Mouse (Mus musculus): Measurements from ENCODE around the gene Acer2. TPM values are rescaled to one million over a fixed set of nuclear protein-coding genes. Genes with fewer than 3 reads are reported as not detected.

Gene Acer2
- total and polyA plus RNA-seq, 3 experiments, result 0.35 to 0.84 TPM; not detected in 1

GRCm38 (mm10) chr4:86926997-86927396 is 52.8 kb downstream of the Acer2 start:
- no peak overlapping the region for H3K9ac ChIP-seq (ENCODE audit: control insufficient read depth, low read depth, low read length, poor library complexity, severe bottlenecking)
- no peaks in the 10 kb centered on the region for H3K9me3 ChIP-seq (replicated peaks; ENCODE audit: insufficient read depth, low read length)
- no peak overlapping the region for H3K27ac ChIP-seq (ENCODE audit: control insufficient read depth, low read depth, low read length)
- no peaks in the 10 kb centered on the region for H3K4me1 ChIP-seq (ENCODE audit: control insufficient read depth in 1 of 2, insufficient read depth in 2 of 2, low read length in 2 of 2)
- H3K27me3 ChIP-seq (ENCODE audit: control insufficient read depth in 1 of 2, insufficient read depth in 2 of 2, low read length in 2 of 2), result no peaks in the 10 kb centered on the region
- DNase-seq (ENCODE audit: low read depth, low spot score), result no peak
- H3K36me3 ChIP-seq (ENCODE audit: control insufficient read depth in 1 of 2, insufficient read depth in 2 of 2, low read length in 2 of 2), result no peaks in the 10 kb centered on the region
- TF ChIP-seq JUND (IDR thresholded peaks at IDR 0.05; ENCODE audit: low read depth, low read length) (no peak), TAL1 (IDR thresholded peaks at IDR 0.05; ENCODE audit: low read length) (no peak), MYB (IDR thresholded peaks at IDR 0.05; ENCODE audit: low read depth, low read length) (no peak), RCOR1 (IDR thresholded peaks at IDR 0.05; ENCODE audit: low read depth, low read length) (no peak), ZMIZ1 (IDR thresholded peaks at IDR 0.05; ENCODE audit: low read depth, low read length) (no peak), HCFC1 (IDR thresholded peaks at IDR 0.05; ENCODE audit: low read depth, low read length) (no peak)
- H3K79me2 ChIP-seq (ENCODE audit: control insufficient read depth, insufficient read depth, low read length, poor library complexity), result no peaks in the 10 kb centered on the region
- H3K4me3 ChIP-seq (ENCODE audit: control insufficient read depth in 1 of 2, insufficient read depth in 1 of 2, low read depth in 2 of 2, low read length in 2 of 2), result no peak overlapping the region

- Histone ChIP-seq H3K36me3 (ENCODE audit: control insufficient read depth in 1 of 2, insufficient read depth in 2 of 2, low read length in 2 of 2) (no peaks in the 10 kb centered on the region), H3K4me1 (ENCODE audit: control insufficient read depth in 1 of 2, insufficient read depth in 2 of 2, low read length in 2 of 2) (no peaks in the 10 kb centered on the region), H3K27ac (ENCODE audit: control insufficient read depth, low read depth, low read length) (no peak overlapping the region), H3K79me2 (ENCODE audit: control insufficient read depth, insufficient read depth, low read length, poor library complexity) (no peaks in the 10 kb centered on the region), H3K27me3 (ENCODE audit: control insufficient read depth in 1 of 2, insufficient read depth in 2 of 2, low read length in 2 of 2) (no peaks in the 10 kb centered on the region), H3K9ac (ENCODE audit: control insufficient read depth, low read depth, low read length, poor library complexity, severe bottlenecking) (no peak overlapping the region), H3K9me3 (replicated peaks; ENCODE audit: insufficient read depth, low read length) (no peaks in the 10 kb centered on the region), H3K4me3 (ENCODE audit: control insufficient read depth in 1 of 2, insufficient read depth in 1 of 2, low read depth in 2 of 2, low read length in 2 of 2) (no peak overlapping the region)
- TF ChIP-seq TCF12 (IDR thresholded peaks at IDR 0.05; ENCODE audit: low read depth, low read length), result no peak
- TF ChIP-seq ETS1 (IDR thresholded peaks at IDR 0.05; ENCODE audit: low read depth, low read length), result no peak
- TF ChIP-seq USF2 (IDR thresholded peaks at IDR 0.05; ENCODE audit: borderline replicate concordance in 1 of 2, insufficient read depth in 1 of 2, low read depth in 1 of 2, low read length in 2 of 2), result no peak
- no peak for TF ChIP-seq SIN3A (IDR thresholded peaks at IDR 0.05; ENCODE audit: low read length)
- TF ChIP-seq UBTF (IDR thresholded peaks at IDR 0.05; ENCODE audit: borderline replicate concordance, insufficient read depth, low read depth, low read length), result no peak
- no peak for TF ChIP-seq ZNF384 (IDR thresholded peaks at IDR 0.05; ENCODE audit: low read depth, low read length)
- TF ChIP-seq SMC3 (IDR thresholded peaks at IDR 0.05; ENCODE audit: low read depth, low read length), result no peak
- TF ChIP-seq ZC3H11A (IDR thresholded peaks at IDR 0.05; ENCODE audit: low read depth, low read length), result no peak
- no peak for TF ChIP-seq HCFC1 (IDR thresholded peaks at IDR 0.05; ENCODE audit: low read depth, low read length)
- TF ChIP-seq GATA1 (IDR thresholded peaks at IDR 0.05; ENCODE audit: low read depth, low read length), result no peak
- no peak for TF ChIP-seq MXI1 (IDR thresholded peaks at IDR 0.05; ENCODE audit: low read depth, low read length)
- no peak for TF ChIP-seq ZKSCAN1 (IDR thresholded peaks at IDR 0.05; ENCODE audit: low read depth, low read length)
- no peak for TF ChIP-seq MAFK (IDR thresholded peaks at IDR 0.05; ENCODE audit: borderline replicate concordance, low read depth, low read length)
- TF ChIP-seq NRF1 (IDR thresholded peaks at IDR 0.05; ENCODE audit: insufficient read depth, low read depth, low read length, poor library complexity, severe bottlenecking), result no peak
- TF ChIP-seq TAL1 (IDR thresholded peaks at IDR 0.05; ENCODE audit: low read length), result no peak
- no peak for TF ChIP-seq TBP (IDR thresholded peaks at IDR 0.05; ENCODE audit: low read depth, low read length)
- TF ChIP-seq ZMIZ1 (IDR thresholded peaks at IDR 0.05; ENCODE audit: low read depth, low read length), result no peak
- TF ChIP-seq CTCF (IDR thresholded peaks at IDR 0.05 in 2 of 3, conservative IDR thresholded peaks at IDR 0.05 in 1 of 3; ENCODE audit: control insufficient read depth in 1 of 3, insufficient read depth in 1 of 3, low read depth in 2 of 3, low read length in 3 of 3, poor library complexity in 1 of 3, severe bottlenecking in 1 of 3), result no peak
- no peak for TF ChIP-seq POLR2AphosphoS5 (IDR thresholded peaks at IDR 0.05; ENCODE audit: borderline replicate concordance, low read depth, low read length)
- no peak for DNase-seq (ENCODE audit: low read depth, low spot score)
These were observed 56.0 kb downstream of the Acer2 start for GRCm38 (mm10) chr4:86930101-86930635.
